Comparison of ENCODE assay signal across 7 mouse cellular contexts in the genomic region with DNA sequence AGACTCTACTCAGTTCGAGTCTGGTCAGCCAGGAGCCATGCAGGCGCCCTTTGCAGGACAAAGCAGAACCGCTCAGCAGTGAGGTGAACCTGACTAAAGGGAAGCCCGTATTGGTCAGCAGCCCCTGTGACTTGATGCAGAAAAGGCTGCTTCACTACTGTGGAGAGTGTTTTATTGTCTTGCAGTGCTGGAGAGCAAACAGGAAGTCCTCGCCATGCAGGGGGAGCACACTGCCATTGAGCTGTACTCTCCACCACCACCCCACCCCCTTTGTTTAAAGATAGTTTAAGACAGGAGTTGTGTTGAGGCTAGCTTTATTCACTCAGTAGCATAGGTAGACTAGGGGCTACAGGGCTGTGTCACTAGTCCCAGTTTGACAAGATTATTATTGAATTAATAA. TPM values are rescaled to one million over a fixed set of nuclear protein-coding genes. Genes with fewer than 3 reads are reported as not detected.
DNase-seq lines count a peak whose midpoint lies in the region; ATAC-seq and TF ChIP-seq lines count a peak whose summit lies in the region.

A gene (minus strand): TSS at position 145 of the 400 bp plus-strand sequence.

- H3K4me3 ChIP-seq in E14TG2a.4 (replicated peaks; ENCODE audit: low read length) = peak within 1 kb of the TSS; percentile 84
- H3K4me3 ChIP-seq in G1E (ENCODE audit: low read depth, low read length) = no peak within 1 kb of the TSS
- no peak within 1 kb of the TSS for H3K4me3 ChIP-seq in forebrain, embryonic 14.5 days (ENCODE audit: low read depth, low read length)
- H3K4me3 ChIP-seq in hindbrain, embryonic 12.5 days = no peak within 1 kb of the TSS
- H3K4me3 ChIP-seq in liver, embryonic 14.5 days (ENCODE audit: insufficient read depth in 1 of 2, low read depth in 2 of 2, low read length in 2 of 2) = no peak within 1 kb of the TSS

- TF ChIP-seq EP300 in liver, embryonic 14.5 days (IDR thresholded peaks at IDR 0.05; ENCODE audit: low read depth) = no peak

- no peak within 1 kb of the TSS for H3K27ac ChIP-seq in forebrain, embryonic 14.5 days (ENCODE audit: low read depth, low read length)
- H3K27ac ChIP-seq in hindbrain, embryonic 12.5 days = no peak within 1 kb of the TSS
- no peak within 1 kb of the TSS for H3K27ac ChIP-seq in liver, embryonic 14.5 days

- ATAC-seq in G1E (ENCODE audit: extremely low read depth, insufficient number of reproducible peaks, low FRiP score, poor library complexity, severe bottlenecking) = no peak
- no peak for ATAC-seq in forebrain, embryonic 14.5 days
- no peak for ATAC-seq in hindbrain, embryonic 12.5 days (ENCODE audit: low FRiP score)
- ATAC-seq in liver, embryonic 14.5 days (ENCODE audit: insufficient read depth) = no peak

- H3K4me1 ChIP-seq in E14TG2a.4 (replicated peaks; ENCODE audit: low read depth, low read length) (peaks cover 63% of the 10 kb centered on the region), G1E (ENCODE audit: insufficient read depth, low read depth, low read length) (peaks cover 11% of the 10 kb centered on the region)
- no peaks in the 10 kb centered on the region for H3K4me1 ChIP-seq in forebrain, embryonic 14.5 days (ENCODE audit: control insufficient read depth, insufficient read depth, low read length)
- 0 out of 2 replicates have a peak, but pooled peaks cover under 1% of the 10 kb centered on the region for H3K4me1 ChIP-seq in hindbrain, embryonic 12.5 days
- no peaks in the 10 kb centered on the region for H3K4me1 ChIP-seq in liver, embryonic 14.5 days (replicated peaks; ENCODE audit: control insufficient read depth in 2 of 2, insufficient read depth in 2 of 2, low read length in 1 of 2)

- DNase-seq in G1E (ENCODE audit: low spot score) = no peak
- no peak for DNase-seq in forebrain, embryonic 14.5 days (ENCODE audit: low spot score)
- DNase-seq in liver, embryonic 14.5 days (ENCODE audit: low read depth in 3 of 3, low spot score in 3 of 3) = no peak
- no peak for DNase-seq in right cerebral cortex, adult 18-20 months
- DNase-seq in cerebellum, postnatal 25 days = no peak

- no peak within 1 kb of the TSS for H3K4me2 ChIP-seq in forebrain, embryonic 14.5 days (ENCODE audit: low read length)
- no peak within 1 kb of the TSS for H3K4me2 ChIP-seq in hindbrain, embryonic 12.5 days (replicated peaks)
- H3K4me2 ChIP-seq in liver, embryonic 14.5 days (ENCODE audit: low read depth) = no peak within 1 kb of the TSS

- H3K9me3 ChIP-seq in E14TG2a.4 (ENCODE audit: low read length) = peaks cover 58% of the 10 kb centered on the region
- no peaks in the 10 kb centered on the region for H3K9me3 ChIP-seq in G1E (replicated peaks)
- no peaks in the 10 kb centered on the region for H3K9me3 ChIP-seq in forebrain, embryonic 14.5 days (replicated peaks; ENCODE audit: control insufficient read depth, low read length)
- H3K9me3 ChIP-seq in hindbrain, embryonic 12.5 days (replicated peaks) = no peaks in the 10 kb centered on the region
- no peaks in the 10 kb centered on the region for H3K9me3 ChIP-seq in liver, embryonic 14.5 days (ENCODE audit: control insufficient read depth, low read length)

- H3K27me3 ChIP-seq in E14TG2a.4 (ENCODE audit: insufficient read depth, low read length) = no peaks in the 10 kb centered on the region
- H3K27me3 ChIP-seq in G1E (ENCODE audit: insufficient read depth, low read length) = peaks cover 34% of the 10 kb centered on the region
- no peaks in the 10 kb centered on the region for H3K27me3 ChIP-seq in forebrain, embryonic 14.5 days (replicated peaks; ENCODE audit: control insufficient read depth, insufficient read depth, low read length)
- H3K27me3 ChIP-seq in hindbrain, embryonic 12.5 days = no peaks in the 10 kb centered on the region
- H3K27me3 ChIP-seq in liver, embryonic 14.5 days (ENCODE audit: control insufficient read depth, insufficient read depth, low read length) = no peaks in the 10 kb centered on the region

- H3K9ac ChIP-seq in forebrain, embryonic 14.5 days (ENCODE audit: low read length) = no peak within 1 kb of the TSS
- no peak within 1 kb of the TSS for H3K9ac ChIP-seq in hindbrain, embryonic 12.5 days
- H3K9ac ChIP-seq in liver, embryonic 14.5 days (replicated peaks) = no peak within 1 kb of the TSS

- 81% methylated on average over 5 of the region's 5 CpGs for WGBS in forebrain, embryonic 14.5 days
- 83% methylated on average over 5 of the region's 5 CpGs for WGBS in hindbrain, embryonic 12.5 days
- WGBS in liver, embryonic 14.5 days (ENCODE audit: insufficient replicate concordance) = 59% methylated on average over 5 of the region's 5 CpGs

- H3K36me3 ChIP-seq in E14TG2a.4 (ENCODE audit: insufficient read depth, low read length) (peaks cover 24% of the 10 kb centered on the region), G1E (replicated peaks) (no peaks in the 10 kb centered on the region)
- H3K36me3 ChIP-seq in forebrain, embryonic 14.5 days (ENCODE audit: control insufficient read depth, insufficient read depth, low read length) = no peaks in the 10 kb centered on the region
- H3K36me3 ChIP-seq in hindbrain, embryonic 12.5 days = no peaks in the 10 kb centered on the region
- no peaks in the 10 kb centered on the region for H3K36me3 ChIP-seq in liver, embryonic 14.5 days (replicated peaks; ENCODE audit: control insufficient read depth, insufficient read depth, low read depth)

- TF ChIP-seq CTCF in E14TG2a.4 (conservative IDR thresholded peaks at IDR 0.05; ENCODE audit: low read length) (no peak), G1E (IDR thresholded peaks at IDR 0.05; ENCODE audit: low read depth, low read length) (no peak)
- TF ChIP-seq CTCF in liver, embryonic 14.5 days (IDR thresholded peaks at IDR 0.05; ENCODE audit: low read depth) = no peak

RNA-seq across cellular contexts. Expression of the gene that starts here (rescaled TPM):
- 32.3 and 35.0 TPM in 2 replicates for total RNA-seq in G1E (2014; fragmentation: Nextera tagmentation)
- total RNA-seq in G1E (2017) = 81.1 and 87.9 TPM in 2 replicates
- polyA plus RNA-seq in G1E (2012) = 58.8 and 76.8 TPM in 2 replicates
- 126 and 134 TPM in 2 replicates for polyA plus RNA-seq in forebrain, embryonic 14.5 days (2014; fragmentation: Nextera tagmentation; extraction: Ambion mirVana)
- 94.6 and 99.0 TPM in 2 replicates for polyA plus RNA-seq in hindbrain, embryonic 12.5 days (2016; fragmentation: Nextera tagmentation; extraction: Ambion mirVana)
- polyA plus RNA-seq in liver, embryonic 14.5 days (2012; rRNA removed) = 11.9 and 15.3 TPM in 2 replicates
- polyA plus RNA-seq in liver, embryonic 14.5 days (2014; fragmentation: Nextera tagmentation; extraction: Ambion mirVana) = 53.5 and 56.6 TPM in 2 replicates
